Mouse (Mus musculus): ENCODE data around the gene Elfn1.

Elfn1 gene

DNA sequence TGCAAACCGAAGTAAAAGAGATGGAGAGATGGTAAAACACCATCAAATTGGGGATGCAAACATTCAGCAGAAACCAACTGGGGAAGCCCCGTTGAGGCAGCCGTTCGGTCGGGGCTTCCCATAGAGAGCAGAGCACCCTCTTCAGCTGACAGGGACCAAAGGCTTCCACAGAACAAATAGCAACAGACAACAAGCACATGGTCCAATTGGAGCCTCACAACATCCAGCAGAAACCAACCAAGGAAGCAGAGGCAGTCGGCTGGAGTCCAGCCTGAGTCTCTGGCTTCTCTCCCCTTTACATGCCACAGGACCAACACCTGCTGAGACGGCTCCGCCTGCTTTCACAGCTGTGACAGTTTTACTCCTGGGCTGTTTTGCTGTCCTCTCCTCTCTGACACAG is 69.7 kb downstream of the Elfn1 start:
- no peak for DNase-seq

- DNase-seq: peak; percentile 26
Observed at GRCm38 (mm10) chr5:139978525-139979276, 71.0 kb downstream of the Elfn1 start.

GRCm38 (mm10) chr5:139979371-139979770 is 71.6 kb downstream of the Elfn1 start:
- DNase-seq: no peak

GRCm38 (mm10) chr5:139981976-139982375 is 74.2 kb downstream of the Elfn1 start:
- no peak for DNase-seq

GRCm38 (mm10) chr5:139985073-139985746 is 77.5 kb downstream of the Elfn1 start:
- DNase-seq: no peak

GRCm38 (mm10) chr5:139991531-139991930 is 83.8 kb downstream of the Elfn1 start:
- DNase-seq: no peak

DNA sequence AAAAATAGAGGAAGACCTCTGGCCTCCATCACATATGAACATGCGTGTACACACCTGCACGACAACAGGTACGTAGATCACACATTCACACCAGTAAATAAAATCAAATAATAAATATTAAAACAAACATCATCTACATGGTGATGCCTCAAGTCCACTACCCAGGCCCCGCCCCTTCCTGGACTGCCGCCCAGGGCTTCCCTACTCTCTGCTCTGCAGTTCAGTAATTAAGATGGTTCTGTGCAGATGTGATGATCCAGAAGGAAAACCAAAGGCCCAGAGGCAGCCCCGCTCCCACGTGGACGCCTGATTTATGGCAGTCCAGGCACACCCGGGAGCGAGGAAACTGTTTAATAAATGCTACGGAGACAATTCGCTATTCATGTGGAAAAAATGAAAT is 90.6 kb downstream of the Elfn1 start:
- peak; percentile 17 for DNase-seq

- no peak for DNase-seq
Observed at GRCm38 (mm10) chr5:139998916-139999315, 91.2 kb downstream of the Elfn1 start.

DNA sequence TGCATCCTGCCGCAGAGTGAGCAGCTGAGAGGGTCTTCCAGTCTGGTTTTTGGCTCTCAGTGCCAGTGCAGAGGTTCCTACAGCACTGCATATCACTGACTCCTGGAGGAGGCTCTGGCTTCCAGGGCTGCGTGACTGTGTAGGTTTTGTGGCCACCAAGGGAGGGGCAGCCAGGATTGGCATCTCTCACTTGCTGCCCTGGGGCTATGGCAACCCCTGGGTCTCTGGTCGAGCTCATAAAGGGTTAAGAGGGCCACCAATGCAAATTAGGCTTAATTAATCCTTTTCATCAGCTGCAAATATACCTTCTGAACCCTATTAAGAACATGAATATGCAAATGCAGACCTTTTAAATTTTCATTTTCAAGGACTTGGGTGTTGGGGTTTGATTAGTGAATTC is 94.8 kb downstream of the Elfn1 start:
- no peak for DNase-seq

GRCm38 (mm10) chr5:140006861-140007260 is 99.1 kb downstream of the Elfn1 start:
- no peak for DNase-seq

GRCm38 (mm10) chr5:140007656-140008522 is 100.1 kb downstream of the Elfn1 start:
- no peak for DNase-seq

DNA sequence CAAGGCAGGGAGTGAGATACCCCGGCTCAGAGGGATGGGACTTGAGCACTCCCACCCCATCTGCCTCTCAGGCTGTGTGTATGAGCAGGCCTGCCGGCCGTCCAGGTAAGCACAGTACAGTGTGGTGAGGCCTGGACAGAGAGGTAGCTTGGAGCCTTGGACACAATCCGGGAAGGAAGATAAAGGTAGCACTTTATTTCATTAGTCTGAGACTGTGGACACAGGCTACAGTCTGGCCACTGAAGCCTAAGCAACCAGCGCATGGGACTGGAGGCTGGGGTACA is 100.7 kb downstream of the Elfn1 start:
- no peak for DNase-seq

DNA sequence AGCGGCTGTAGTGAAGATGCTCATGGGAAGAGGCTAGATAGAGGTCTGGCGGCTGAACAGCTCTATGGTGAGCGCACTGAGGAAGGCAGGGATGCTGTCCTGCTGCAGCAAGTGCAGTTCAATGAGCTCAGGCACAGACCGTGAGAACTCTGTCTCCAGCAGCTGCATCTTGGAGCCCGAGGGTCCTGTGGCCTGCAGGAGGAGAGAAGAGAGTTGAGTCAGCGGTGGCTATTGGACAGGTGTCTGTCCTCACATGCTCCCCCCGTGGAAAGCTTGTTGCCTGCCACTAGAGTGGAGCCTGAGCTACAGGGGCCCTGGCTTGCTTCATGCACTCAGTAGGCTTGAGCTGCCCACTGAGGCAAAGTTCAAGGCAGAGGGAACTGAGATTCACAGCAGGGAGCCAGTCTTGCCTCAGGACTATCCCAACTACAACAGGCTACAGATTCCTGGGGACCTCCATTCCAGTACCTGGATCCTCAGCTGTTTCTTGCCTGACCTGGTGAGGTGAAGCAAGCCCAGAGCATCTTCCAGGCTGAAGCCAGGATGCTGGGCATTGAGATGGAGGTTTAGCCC is 101.4 kb downstream of the Elfn1 start:
- DNase-seq: no peak

GRCm38 (mm10) chr5:140010405-140010804 is 102.7 kb downstream of the Elfn1 start:
- DNase-seq: no peak

GRCm38 (mm10) chr5:140012286-140012967 is 104.7 kb downstream of the Elfn1 start:
- DNase-seq: no peak

DNA sequence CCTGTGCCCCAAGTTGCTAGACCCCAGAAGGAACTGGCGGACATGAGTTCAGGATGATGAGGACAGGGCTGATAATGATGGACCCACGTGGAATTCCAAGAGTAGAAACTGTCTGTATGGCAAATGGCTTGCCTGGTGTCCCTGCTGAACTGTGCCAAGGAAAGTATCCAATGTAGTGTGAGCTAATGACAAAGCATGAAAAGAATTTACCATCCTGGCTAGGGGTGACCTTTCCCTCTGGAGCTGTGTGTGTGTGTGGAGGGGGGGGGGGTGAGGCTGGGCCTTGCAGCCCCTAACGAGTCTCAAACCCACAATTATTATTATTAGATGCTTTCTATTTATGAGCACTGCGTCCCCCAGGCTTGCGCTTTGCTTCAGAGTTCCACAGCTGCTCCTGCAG is 105.9 kb downstream of the Elfn1 start:
- DNase-seq: no peak

GRCm38 (mm10) chr5:140016896-140017295 is 109.2 kb downstream of the Elfn1 start:
- DNase-seq: no peak

DNA sequence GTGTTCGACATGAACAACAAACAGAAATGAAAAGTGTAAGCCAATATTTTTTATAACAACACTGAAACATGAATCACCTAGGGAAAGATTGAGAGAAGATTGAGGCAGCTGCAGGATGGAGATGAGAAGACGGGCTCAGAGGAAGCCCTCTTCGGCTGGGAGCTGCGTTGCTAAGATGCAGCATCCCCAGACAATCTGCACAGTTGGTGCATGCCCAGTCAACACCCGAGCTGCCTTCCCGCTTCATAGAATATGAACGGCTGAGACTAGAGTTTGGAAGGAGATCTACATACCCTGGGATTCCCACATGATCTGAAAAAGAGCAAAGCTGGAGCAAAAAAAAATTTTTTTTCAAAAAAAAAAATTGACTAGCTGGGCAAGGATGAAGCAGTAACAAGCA is 111.0 kb downstream of the Elfn1 start:
- no peak for DNase-seq

DNA sequence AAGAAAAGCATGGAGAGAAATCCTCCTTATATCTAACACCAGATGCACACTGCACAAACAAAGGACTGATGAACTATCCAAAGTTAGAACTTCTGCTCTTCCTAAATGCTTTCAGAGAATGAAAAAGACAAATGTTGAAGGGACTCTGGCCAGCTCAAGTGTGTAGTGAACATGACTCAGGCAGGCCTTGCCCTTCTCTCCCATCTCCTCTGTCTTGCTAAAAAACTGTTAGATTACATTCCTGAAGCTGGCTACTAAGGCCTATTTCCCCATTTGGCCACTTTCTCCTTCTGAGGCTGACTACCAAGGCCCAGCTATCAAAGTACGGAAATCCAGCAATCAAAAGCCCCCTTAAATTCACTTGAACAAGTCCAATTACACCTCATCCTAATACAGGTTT is 111.9 kb downstream of the Elfn1 start:
- no peak for DNase-seq

DNA sequence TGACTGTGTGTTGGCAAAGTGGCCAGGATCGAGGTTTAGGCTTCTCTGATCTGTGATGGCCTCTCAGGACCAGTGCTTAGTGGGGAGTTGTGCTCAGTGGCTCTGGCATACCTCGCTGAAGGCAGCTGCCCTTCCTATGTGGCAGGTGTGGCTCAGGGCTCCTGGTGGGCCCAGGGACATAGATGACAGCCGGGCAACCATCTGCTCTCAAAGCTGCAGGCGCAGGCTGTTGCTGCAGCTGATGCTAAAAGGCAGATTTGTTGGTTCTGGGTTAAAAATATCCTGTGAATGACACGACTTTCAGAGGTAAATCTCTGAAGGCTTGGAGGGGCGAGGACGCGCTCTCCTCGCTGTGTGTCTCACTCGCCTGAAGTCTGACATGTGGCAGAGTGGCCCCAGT is 114.0 kb downstream of the Elfn1 start:
- no peak for DNase-seq

DNA sequence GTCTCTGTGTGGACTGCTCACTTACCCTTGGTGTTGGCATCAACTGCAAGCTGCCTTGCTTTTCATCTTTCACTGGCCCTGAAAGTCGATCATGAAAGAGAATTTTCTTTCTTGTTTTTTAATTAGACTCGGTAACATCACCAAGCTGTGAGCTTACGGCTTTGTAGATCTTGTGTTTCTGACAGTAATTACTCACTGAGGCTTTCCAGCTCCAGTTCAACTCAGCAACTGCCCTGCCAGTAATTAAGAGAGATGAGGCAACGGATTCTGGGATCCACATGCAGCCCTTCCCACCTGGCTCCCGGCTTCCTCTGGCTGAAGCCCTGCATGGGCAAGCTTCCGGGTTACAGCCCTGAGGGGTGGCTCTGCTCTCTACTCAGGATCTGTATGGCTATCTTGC is 115.1 kb downstream of the Elfn1 start:
- no peak for DNase-seq

DNA sequence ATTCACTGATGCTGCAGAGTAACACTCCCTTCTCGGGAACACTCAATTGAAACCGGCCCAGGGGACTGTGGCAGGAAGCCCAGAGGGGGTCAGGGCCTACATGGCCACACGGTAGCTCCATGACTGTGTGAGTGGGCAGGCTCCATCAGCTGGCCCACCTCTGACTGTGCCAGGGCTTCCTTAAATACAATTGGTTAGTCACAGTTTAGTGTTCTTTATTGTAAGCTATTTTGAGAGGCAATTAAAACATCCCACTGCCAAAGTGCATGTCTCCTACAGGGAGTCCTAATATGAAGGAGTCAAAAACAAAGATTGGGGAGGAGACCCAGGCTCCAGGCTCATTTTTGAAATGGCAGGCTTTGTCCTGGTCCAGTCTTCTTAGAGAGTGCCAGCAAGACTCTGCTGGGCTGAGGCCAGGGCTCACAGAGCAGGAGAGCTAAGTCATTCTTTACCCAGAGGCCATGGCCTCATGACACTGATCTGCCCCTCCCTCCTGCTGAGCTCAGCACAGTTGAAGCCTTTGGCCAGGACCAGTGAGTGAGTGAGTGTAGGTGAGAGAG is 116.3 kb downstream of the Elfn1 start:
- peak; percentile 43 for DNase-seq

All from lung, postnatal 14 days (tissue).